Mouse (Mus musculus) left cerebral cortex, adult 2 months (tissue): Measurements from ENCODE around the gene Adrm1. TPM values are rescaled to one million over a fixed set of nuclear protein-coding genes. Genes with fewer than 3 reads are reported as not detected.

Experiments used
- DNase-seq, 2 experiments: peaks; one replicate each; pipeline ENCODE4 v3.0.0; 2021 to 2022; ENCODE audit warnings: low spot score in 2 of 2, mixed read lengths in 1 of 2; ENCODE audit errors: extremely low spot score in 1 of 2
- H3K27ac ChIP-seq: fragments of 200-600 bp; 2 replicates; pipeline ENCODE4 v1.8.1; 2022
- H3K4me3 ChIP-seq: fragments of 200-600 bp; 2 replicates; pipeline ENCODE4 v1.8.1; 2022
- CTCF ChIP-seq: fragments of 200-600 bp; IDR thresholded peaks from 2 replicates; pipeline ENCODE4 v1.8.1; 2022; ENCODE audit warnings: antibody characterized with exemption, mild to moderate bottlenecking, moderate library complexity
- intact Hi-C: fragments of 180-260 bp; cut with DNase I; formaldehyde crosslinking; loops from one replicate; pipeline ENCODE4 v1.15.1; 2025
- long read RNA-seq, 2 experiments: library from polyadenylated mRNA; stranded (forward); transcript quantifications; one replicate each; pipeline ENCODE4 v2.0.0; 2021; ENCODE audit warnings: borderline mapping rate in 2 of 2
- total RNA-seq, 2 experiments: library from RNA; stranded (reverse); gene quantifications; 2 replicates each; pipeline ENCODE4 v1.2.3; 2021

Adrm1 gene
- total RNA-seq: 100 to 1,000 TPM in 1 of 2 experiments, 10 to 100 TPM in 1; 96.4 to 101 TPM
- long read RNA-seq, experiment 1, transcript Adrm1-201 (10 exons, 1,535 nt): major isoform, 94 of 109 reads
- long read RNA-seq, experiment 1, partial matches to known transcripts: 2 of 109 reads
- long read RNA-seq, experiment 1, other reads (novel, unspliced or antisense): 13 of 109 reads
- long read RNA-seq, experiment 2, full-length matches to known transcripts: 57 of 81 reads
- long read RNA-seq, experiment 2, partial matches to known transcripts: 15 of 81 reads
- long read RNA-seq, experiment 2, other reads (novel, unspliced or antisense): 9 of 81 reads

DNA sequence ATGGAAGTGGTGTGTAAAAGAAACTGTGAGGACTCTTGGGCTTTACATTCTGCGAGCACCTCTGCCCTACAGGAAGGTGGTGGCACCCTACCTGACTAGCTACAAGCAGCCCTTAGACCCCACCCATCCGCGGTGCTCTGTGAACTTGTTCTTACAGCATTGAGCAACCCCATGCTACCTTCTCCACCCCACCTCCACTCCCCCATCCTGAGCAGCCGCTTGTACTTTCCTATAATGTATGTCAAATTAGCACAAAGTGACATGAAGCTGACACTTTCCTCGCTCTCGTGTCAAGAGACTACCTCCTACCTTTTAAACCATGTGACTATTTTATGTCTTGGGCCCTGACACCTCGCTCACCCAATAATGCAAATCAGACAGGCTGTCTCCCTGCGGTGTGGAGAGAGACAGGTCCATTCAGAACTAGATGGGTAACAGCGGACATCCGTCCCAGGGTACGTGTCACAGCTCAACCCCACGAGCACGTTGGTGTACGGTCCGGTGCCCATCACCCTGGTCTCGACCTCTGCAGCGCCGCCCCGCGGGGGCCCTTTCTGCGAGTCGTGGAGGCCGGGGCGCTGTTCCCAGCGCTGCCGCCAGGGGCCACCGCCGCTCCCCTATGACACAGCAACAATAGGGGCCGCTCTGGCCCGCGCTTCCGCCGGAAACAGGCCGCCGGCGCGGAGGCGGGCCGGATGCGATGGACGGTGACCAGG is at the start of gene Adrm1:
Adrm1 (plus strand) TSS at position 680 of the 716 bp plus-strand sequence.
- DNase-seq: peak; percentile 98 to 99
- intact Hi-C loops: loop anchor here (1.0 to 5.0 kb wide), 3 partner anchors 69 to 101 kb away; partner anchors contain the start of genes Hrh3 and Mtg2
- peak within 1 kb of the TSS; percentile 93 for H3K27ac ChIP-seq
- H3K4me3 ChIP-seq: peak within 1 kb of the TSS; percentile 80
- TF ChIP-seq CTCF: peak; percentile 99

DNA sequence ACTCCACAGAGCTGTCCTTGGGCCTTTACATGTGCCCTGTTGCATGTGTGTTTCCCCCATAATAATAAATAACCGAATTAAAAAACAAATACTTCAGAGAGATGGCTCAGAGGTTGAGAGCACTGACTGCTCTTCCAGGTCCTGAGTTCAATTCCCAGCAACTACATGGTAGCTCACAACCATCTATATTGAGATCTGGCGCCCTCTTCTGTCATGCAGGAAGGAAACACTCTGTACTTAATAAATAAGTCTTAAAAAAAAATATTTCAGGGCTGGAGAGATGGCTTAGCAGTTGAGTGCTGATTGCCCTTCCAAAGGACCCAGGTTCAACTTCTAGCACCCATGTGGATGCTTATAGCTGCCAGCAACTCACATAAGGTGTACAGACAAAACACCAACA is 47.1 kb upstream of the Adrm1 start:
- H3K4me3 ChIP-seq: no peak overlapping the region
- intact Hi-C loops: no loop called here
- no peak overlapping the region for H3K27ac ChIP-seq
- no peak for DNase-seq
- TF ChIP-seq CTCF: no peak; the same call in 1 of the 2 replicates

DNA sequence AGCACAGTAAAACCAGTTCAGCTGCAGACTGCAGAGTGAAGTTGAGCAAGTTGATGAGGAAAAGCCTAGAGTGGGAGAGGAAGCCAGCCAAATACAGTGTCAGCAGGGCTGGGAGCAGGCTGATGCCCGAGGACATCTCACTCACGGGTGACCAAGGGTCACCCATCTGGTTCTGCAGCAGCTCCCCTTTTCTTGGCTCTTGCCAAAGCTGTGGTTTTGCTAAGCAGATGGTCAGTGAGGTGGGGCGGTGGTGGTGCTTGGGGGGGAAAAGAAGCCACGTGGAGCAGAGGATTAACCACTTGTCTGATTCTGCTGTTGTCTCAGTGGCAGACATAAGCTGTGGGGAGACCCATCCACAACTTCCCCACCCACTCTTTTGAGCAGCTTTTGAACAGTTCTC is 45.1 kb upstream of the Adrm1 start:
- Histone ChIP-seq H3K4me3 (no peak overlapping the region), H3K27ac (no peak overlapping the region)
- intact Hi-C loops: no loop called here
- no peak for DNase-seq
- TF ChIP-seq CTCF: no peak

DNA sequence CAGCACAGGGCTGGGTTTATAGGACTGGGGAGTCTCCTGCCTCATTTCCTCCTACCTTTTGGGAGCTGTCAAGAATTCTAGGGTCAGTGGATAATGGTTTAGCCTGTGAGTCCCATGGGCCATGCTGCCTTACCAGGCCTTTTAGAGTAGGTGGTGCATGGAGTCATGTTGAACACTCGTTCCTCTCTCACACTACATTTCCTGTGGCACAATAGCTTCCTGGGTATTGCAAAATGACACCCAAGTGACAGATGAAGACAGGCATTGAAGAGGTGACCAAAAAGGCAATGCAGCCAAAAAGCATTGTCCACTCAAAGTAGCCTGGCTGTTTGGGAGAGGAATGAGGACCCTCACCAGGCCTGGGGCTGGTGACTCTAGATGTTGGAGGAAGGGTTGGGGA is 43.6 kb upstream of the Adrm1 start:
- H3K27ac ChIP-seq: no peak overlapping the region
- intact Hi-C loops: no loop called here
- TF ChIP-seq CTCF: no peak
- no peak for DNase-seq
- H3K4me3 ChIP-seq: no peak overlapping the region

DNA sequence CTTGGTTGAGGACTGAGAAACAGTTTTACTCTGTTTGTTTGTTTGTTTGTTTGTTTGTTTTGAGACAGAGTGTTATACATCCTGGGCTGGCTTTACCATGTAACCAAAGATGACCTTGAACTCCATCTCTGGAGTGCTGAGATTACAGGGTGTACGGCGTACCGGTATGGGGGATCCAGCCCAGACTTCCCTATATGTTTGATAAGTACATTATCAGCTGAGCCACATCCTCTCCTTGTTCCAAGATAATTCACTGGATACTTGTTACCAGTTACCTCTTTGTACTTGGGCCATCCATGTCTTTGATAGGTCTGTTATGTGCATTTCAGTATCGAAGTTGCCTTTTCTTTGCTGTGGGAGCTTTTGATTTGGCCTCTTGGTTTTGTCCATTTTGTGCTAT is 38.1 kb upstream of the Adrm1 start:
- TF ChIP-seq CTCF: no peak
- intact Hi-C loops: no loop called here
- DNase-seq: no peak
- H3K27ac ChIP-seq: no peak overlapping the region
- H3K4me3 ChIP-seq: no peak overlapping the region

DNA sequence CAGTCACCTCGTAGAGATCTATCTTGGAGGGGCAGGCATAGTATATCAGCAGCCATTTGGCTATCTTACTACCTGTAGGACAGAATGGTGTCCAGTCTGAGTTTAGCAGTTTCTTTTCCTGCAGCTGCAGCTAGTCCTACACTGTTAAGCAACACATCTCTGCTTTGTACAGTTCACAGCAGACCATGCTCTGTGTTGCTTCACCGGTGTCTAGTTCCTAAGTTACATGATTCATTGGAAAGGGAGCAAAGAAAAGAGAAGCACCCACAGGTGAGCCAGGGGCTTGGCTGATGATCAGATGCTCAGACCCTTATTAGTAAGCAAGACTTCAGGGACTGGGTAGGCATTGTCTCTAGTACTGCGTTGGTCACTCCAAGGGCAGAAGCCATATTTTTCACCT is 37.4 kb upstream of the Adrm1 start:
- Histone ChIP-seq H3K27ac (no peak overlapping the region), H3K4me3 (no peak overlapping the region)
- no peak for DNase-seq
- intact Hi-C loops: no loop called here
- no peak for TF ChIP-seq CTCF

DNA sequence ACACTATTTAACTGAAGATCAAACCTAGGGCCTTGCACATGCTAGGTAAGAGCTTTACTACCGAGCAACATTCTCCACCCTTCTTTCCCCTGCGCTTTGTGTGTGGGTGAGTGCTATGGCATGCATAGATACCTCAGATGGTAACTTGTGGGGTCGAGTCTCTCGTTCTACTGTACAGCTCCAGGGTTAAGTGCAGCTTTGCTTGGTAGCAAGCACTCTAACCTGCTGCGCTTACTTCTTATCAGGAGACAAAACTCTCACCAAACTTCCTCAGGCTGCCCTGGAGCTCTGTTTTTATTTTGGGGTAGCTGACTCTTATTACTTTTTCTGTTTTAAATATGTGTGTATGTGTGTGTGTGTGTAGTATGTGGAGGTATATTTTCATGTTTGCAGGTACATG is 35.9 kb upstream of the Adrm1 start:
- TF ChIP-seq CTCF: no peak
- DNase-seq: no peak
- intact Hi-C loops: no loop called here
- Histone ChIP-seq H3K4me3 (no peak overlapping the region), H3K27ac (no peak overlapping the region)

DNA sequence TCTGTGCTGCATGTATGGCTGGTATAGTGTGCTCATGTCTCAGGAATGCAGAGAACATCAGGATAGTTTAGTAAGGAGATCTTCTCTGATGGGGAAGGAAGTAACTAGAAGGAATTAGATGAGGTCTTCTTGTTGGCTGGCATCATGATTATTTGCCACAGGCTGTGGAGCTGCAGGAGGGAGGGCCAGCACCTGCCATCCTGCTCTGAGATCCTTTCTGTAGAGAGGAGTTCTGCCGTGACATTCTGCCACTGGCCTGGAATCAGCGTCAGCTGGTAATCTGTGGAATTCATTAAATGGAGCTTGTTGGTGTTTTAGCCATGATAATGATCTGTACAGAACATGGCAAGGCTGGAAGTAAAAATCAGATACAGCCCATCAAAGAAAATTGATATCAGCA is 25.2 kb upstream of the Adrm1 start:
- no peak for DNase-seq

DNA sequence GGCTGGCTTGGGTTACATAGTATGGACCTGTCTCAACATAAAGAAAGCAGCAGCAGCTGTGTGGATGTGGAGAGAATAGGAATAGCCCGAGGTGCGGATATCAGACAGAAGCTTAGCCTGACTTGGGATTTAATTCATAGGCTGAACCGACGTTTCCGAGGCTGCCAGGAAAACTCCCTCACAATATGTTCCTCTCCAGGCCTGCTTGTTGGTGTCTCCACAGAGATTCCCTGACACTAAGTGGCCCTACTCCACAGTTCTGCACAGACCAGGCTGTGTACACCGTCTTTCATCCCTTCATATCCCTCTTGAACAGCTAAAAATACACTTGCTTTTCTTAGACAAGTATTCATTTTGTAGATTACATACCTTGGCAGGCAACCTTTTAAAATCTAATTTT is 23.9 kb upstream of the Adrm1 start:
- DNase-seq: no peak
- intact Hi-C loops: no loop called here
- no peak overlapping the region for H3K4me3 ChIP-seq
- TF ChIP-seq CTCF: no peak
- no peak overlapping the region for H3K27ac ChIP-seq

More for the DNA sequence above, 25.2 kb upstream of the Adrm1 start:
- TF ChIP-seq CTCF: no peak
- intact Hi-C loops: no loop called here
- H3K27ac ChIP-seq: no peak overlapping the region
- no peak overlapping the region for H3K4me3 ChIP-seq

DNA sequence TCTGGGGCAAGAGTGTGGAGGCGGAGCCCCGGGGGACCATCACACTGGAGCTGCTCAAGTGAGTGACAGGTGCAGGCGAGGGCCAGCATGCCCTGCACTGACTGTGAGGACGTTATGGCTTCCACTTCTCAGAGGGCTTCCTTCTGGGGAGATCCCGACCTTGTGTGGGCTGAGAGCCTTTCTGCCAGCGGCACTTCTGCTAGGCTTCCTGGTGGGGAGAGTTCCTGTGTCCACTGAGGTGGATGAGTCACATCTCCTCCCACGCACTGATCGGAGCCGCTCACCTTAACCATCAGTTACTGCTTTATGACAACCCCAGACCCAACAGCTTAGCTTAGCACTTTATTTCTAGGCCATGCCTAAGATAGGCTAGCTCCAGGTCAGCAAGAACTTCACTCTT is 22.7 kb upstream of the Adrm1 start:
- no peak for TF ChIP-seq CTCF
- DNase-seq: no peak
- Histone ChIP-seq H3K4me3 (no peak overlapping the region), H3K27ac (no peak overlapping the region)
- intact Hi-C loops: no loop called here

DNA sequence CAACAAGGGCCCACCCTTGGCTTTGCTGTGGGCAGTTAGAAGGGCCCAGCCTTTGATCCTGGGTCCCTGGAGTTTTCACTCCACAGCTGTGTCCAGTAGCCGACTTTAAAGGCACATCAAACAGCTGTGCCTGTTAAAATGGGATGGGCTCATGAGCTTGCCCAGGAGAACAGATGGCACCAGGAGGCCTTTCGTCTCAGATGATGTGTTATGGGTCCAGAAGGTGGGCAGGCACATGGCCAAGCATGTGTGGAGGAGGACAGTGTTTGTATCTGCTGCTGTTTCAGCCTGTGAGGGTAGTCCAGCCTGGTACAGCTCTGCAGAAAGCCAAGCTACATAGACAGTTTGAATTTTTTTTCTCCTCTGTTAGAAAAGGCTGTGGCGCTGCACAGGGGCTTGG is 16.5 kb upstream of the Adrm1 start:
- TF ChIP-seq CTCF: no peak
- intact Hi-C loops: no loop called here
- peak in 1 of 2 experiments; percentile 58 for DNase-seq
- Histone ChIP-seq H3K4me3 (no peak overlapping the region), H3K27ac (no peak overlapping the region)

DNA sequence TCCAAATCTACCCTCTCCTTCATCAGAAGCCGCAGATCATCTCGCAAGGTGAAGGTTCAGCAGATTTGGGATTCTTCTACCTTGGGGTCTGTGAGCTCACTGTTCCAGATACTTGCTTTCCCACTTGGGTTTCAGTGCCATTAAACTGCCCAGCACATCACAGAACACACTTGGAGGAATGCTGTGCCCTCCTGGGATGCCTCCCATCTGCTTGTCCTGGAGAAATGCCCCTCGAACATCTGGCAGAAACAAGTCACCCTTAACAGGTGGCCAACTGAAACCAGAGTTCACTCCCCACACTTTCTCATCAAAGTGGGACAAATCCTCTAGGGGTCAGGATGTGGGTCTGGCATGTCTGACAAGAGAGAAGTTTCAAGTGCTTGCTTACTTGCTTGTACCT is 12.7 kb upstream of the Adrm1 start:
- Histone ChIP-seq H3K4me3 (no peak overlapping the region), H3K27ac (no peak overlapping the region)
- TF ChIP-seq CTCF: no peak
- intact Hi-C loops: no loop called here
- DNase-seq: no peak
